Mouse (Mus musculus): ENCODE measurements around the gene Ezh2.

The Ezh2 gene

GRCm38 (mm10) chr6:47535333-47535732 is 59.8 kb downstream of the Ezh2 start:
- DNase-seq: no peak

- no peak for DNase-seq
Observed at GRCm38 (mm10) chr6:47532547-47532946, 62.6 kb downstream of the Ezh2 start.

GRCm38 (mm10) chr6:47527655-47528054 is 67.5 kb downstream of the Ezh2 start:
- DNase-seq: no peak

GRCm38 (mm10) chr6:47527129-47527528 is 68.0 kb downstream of the Ezh2 start:
- DNase-seq: no peak

- no peak for DNase-seq
Observed at GRCm38 (mm10) chr6:47526446-47526845, 68.7 kb downstream of the Ezh2 start.

- no peak for DNase-seq
Observed at GRCm38 (mm10) chr6:47525041-47525440, 70.1 kb downstream of the Ezh2 start.

GRCm38 (mm10) chr6:47522431-47522830 is 72.7 kb downstream of the Ezh2 start:
- no peak for DNase-seq

GRCm38 (mm10) chr6:47520030-47520429 is 75.1 kb downstream of the Ezh2 start:
- no peak for DNase-seq

GRCm38 (mm10) chr6:47494562-47494961 is 100.6 kb downstream of the Ezh2 start:
- DNase-seq: no peak

- no peak for DNase-seq
Observed at GRCm38 (mm10) chr6:47482027-47482426, 113.1 kb downstream of the Ezh2 start.
